Mouse (Mus musculus) hindbrain, embryonic 10.5 days (tissue): Measurements from ENCODE around the gene Crebrf. TPM values are rescaled to one million over a fixed set of nuclear protein-coding genes. Genes with fewer than 3 reads are reported as not detected.

Source experiments
- DNase-seq: peaks from one replicate; pipeline ENCODE4 v3.0.0-alpha.2; 2017; ENCODE audit warnings: low spot score
- H3K27ac ChIP-seq: fragments of 300-500 bp; sonication (generic); 2 replicates; pipeline ENCODE4 v1.5.1; 2016; ENCODE audit warnings: mild to moderate bottlenecking, moderate library complexity
- H3K27me3 ChIP-seq: fragments of 300-500 bp; sonication (generic); 2 replicates; pipeline ENCODE4 v1.6.1; 2016; ENCODE audit warnings: mild to moderate bottlenecking; ENCODE audit not compliant: poor library complexity, insufficient read depth, severe bottlenecking
- H3K36me3 ChIP-seq: fragments of 300-500 bp; sonication (generic); 2 replicates; pipeline ENCODE4 v1.6.1; 2016; ENCODE audit warnings: mild to moderate bottlenecking, moderate library complexity
- H3K4me1 ChIP-seq: fragments of 300-500 bp; sonication (generic); replicated peaks from 2 replicates; pipeline ENCODE4 v1.6.1; 2016; ENCODE audit warnings: mild to moderate bottlenecking
- H3K4me3 ChIP-seq: fragments of 300-500 bp; sonication (generic); 2 replicates; pipeline ENCODE4 v1.5.1; 2016; ENCODE audit warnings: mild to moderate bottlenecking, moderate library complexity
- H3K9me3 ChIP-seq: fragments of 300-500 bp; sonication (generic); 2 replicates; pipeline ENCODE4 v1.6.1; 2016; ENCODE audit warnings: mild to moderate bottlenecking, moderate library complexity
- WGBS: fragments of 180-500 bp; shearing (Covaris S2); methylation state at CpG from one replicate; pipeline ENCODE4 v1.1.7; 2016; 5-methylcytosine and 5-hydroxymethylcytosine counted together
- polyA plus RNA-seq: library from polyadenylated mRNA; unstranded; fragments of >200 nt; fragmentation: Nextera tagmentation; extraction: Ambion mirVana; gene quantifications from 2 replicates; pipeline ENCODE4 v1.2.1, GENCODE M21; 2016

Crebrf gene
- polyA plus RNA-seq, 1 experiment from 2014 or later, result 4.6 TPM

DNA sequence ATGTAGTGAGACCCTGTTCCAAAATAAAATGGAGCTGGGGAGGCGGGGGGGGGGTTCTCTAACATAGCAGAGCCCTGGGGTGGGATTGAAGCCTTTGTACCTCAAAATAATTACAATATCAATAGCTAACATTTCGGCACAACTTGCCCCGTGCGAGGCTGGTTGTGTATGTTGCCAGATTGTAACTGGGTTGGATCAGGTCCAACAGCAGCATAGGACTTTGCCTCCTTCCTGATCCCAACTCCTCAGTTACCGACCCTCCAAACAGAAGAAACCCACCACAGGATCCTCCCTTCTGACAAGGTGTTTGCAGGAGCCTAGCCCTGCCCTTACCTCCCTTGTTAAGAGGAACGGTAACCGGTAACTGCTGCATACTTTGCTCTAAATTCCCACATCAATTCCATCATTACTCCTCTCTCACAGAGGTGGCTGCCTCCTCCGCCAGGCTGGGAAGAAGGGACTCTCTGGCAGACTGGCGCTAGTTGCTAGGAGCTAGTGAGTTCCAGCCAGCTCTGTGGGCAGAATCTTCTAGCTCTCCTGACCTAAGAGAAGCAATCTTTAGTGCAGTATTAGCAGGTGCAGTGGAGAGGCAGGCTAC is 6.4 kb upstream of the Crebrf start:
- H3K36me3 ChIP-seq, result no peaks in the 10 kb centered on the region
- DNase-seq, result no peak
- no peaks in the 10 kb centered on the region for H3K9me3 ChIP-seq
- H3K4me3 ChIP-seq, result no peak overlapping the region
- WGBS, result 67% methylated on average over 9 of the region's 9 CpGs
- peaks cover 5% of the 10 kb centered on the region for H3K4me1 ChIP-seq
- H3K27me3 ChIP-seq, result no peaks in the 10 kb centered on the region
- no peak overlapping the region for H3K27ac ChIP-seq

DNA sequence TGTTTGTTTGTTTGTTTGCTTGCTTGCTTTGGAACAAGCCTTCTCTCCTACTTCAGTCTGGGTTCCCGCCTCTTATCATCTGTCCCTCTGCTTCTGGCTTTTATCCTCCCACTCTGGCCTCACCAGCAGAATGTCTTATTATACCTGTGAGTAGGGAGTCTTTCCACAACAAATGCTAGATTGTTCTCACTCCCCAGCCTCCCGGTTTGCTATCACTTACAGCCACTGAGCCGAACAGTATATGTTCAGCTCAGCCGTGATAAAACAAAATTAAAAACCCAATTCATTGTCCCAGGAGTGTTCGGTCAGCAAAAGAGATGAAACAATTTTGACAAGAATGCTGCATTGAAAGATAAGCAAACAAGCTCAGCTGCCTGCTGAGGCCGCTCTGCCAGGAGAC is 5.4 kb upstream of the Crebrf start:
- no peaks in the 10 kb centered on the region for H3K27me3 ChIP-seq
- DNase-seq, result no peak
- H3K4me1 ChIP-seq, result peaks cover 14% of the 10 kb centered on the region
- no peaks in the 10 kb centered on the region for H3K9me3 ChIP-seq
- WGBS, result 62% methylated on average over 6 of the region's 6 CpGs
- no peak overlapping the region for H3K4me3 ChIP-seq
- no peaks in the 10 kb centered on the region for H3K36me3 ChIP-seq
- H3K27ac ChIP-seq, result no peak overlapping the region

DNA sequence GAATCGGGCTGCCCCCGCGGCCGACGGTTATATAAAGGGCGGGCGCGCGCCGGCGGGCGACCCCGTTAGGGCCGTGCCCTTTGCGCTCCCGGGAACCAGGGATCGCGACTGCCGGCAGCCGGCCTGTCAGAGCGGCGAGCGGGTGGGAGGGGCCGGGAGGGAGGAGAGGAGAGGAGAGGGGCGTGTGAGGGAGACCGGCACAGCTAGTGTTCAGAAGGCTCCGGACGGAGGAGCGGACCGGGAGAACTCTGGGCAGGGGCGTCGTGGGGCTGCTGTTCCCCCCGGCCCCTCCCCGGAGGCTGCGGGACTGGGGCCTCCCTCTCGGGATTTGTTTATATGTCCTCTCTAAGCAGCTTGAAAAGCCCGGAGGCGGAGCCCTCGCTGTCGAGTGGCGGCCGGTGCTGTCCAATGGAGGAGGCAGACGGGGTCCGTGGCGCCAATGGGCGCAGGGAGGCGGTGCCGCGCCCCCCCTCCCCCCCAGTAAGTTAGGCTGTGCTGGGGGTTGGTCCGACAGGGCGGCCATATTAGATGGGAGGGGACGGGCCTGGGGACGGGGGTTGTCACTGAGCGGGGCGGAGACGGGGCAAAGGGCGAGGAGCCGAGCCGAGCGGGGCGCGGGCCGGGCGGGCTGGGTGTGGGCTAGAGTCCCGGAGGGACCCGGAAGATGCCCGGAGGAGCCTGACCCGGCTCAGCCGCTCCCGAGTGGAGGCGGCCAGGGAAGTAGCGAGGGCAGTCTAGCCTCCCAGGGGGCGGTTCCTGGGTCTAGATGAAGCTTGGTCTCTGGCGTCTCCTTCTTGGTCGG is 667 bp downstream of the Crebrf start:
- no peaks in the 10 kb centered on the region for H3K27me3 ChIP-seq
- H3K4me1 ChIP-seq, result peaks cover 16% of the 10 kb centered on the region
- WGBS, result under 1% methylated on average over 75 of the region's 75 CpGs
- DNase-seq, result peak; percentile 98
- H3K4me3 ChIP-seq, result peak overlapping the region; percentile 99
- H3K36me3 ChIP-seq, result no peaks in the 10 kb centered on the region
- peak overlapping the region; percentile 92 for H3K27ac ChIP-seq
- no peaks in the 10 kb centered on the region for H3K9me3 ChIP-seq

DNA sequence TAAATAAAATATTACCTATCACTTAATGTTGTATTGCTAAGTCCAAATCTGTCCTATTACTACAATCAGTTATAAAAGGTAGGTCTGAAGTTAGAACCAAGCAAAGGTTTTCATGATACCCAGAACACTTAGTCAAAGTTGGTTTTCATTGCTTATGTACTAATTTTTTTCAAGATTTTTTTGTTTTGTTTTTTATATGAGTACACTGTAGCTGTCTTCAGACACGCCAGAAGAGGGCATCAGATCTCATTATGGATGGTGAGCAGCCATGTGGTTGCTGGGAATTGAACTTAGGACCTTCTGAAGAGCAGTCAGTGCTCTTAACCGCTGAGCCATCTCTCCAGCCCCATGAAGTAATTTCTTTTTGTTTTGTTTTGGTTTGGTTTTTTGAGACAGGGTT is 2.4 kb downstream of the Crebrf start:
- peaks cover 16% of the 10 kb centered on the region for H3K4me1 ChIP-seq
- H3K4me3 ChIP-seq, result no peak overlapping the region
- no peak for DNase-seq
- H3K36me3 ChIP-seq, result no peaks in the 10 kb centered on the region
- no peaks in the 10 kb centered on the region for H3K9me3 ChIP-seq
- no peak overlapping the region for H3K27ac ChIP-seq
- 63% methylated on average over 2 of the region's 2 CpGs for WGBS
- no peaks in the 10 kb centered on the region for H3K27me3 ChIP-seq

DNA sequence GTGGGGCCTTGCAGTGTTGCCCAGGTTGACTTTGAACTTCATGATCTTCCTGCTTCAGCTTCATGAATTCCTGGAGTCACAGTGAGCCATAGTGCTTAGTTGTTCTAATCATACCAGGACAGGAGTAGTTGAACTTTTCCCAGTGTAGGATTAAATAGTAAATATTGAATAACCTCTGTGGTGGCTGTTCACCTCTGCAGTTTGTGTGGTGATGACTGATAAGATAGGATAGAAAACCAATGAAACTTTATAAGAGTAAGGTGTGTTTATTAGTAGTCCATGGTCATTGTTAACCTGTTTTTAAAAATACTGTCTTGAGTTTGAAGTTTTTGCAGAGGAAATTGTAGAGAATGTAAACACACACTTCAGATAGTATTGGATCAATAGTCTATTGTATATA is 4.0 kb downstream of the Crebrf start:
- Histone ChIP-seq H3K36me3 (no peaks in the 10 kb centered on the region), H3K4me3 (no peak overlapping the region), H3K9me3 (no peaks in the 10 kb centered on the region), H3K4me1 (peaks cover 14% of the 10 kb centered on the region), H3K27me3 (no peaks in the 10 kb centered on the region), H3K27ac (no peak overlapping the region)
- no peak for DNase-seq

DNA sequence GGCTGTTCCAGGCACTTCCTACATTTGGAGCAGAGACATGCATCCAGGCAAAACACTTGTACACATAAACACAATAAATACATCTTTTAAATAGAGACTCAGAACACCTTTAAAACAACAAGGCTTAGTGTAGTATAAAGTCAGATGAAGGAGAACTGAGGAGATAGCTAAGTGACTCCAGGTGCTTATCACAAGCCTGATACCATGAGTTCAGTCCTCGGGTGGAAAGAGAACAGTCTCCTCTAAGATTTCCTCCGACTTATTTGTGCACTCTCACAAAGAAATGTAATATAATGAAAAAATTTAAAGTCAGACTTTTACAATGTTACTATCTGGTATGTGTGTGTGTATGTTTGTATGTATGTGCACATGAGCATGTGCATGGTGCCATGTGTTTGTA is 6.4 kb downstream of the Crebrf start:
- Histone ChIP-seq H3K4me1 (0 out of 2 replicates have a peak, but pooled peaks cover 4% of the 10 kb centered on the region), H3K36me3 (no peaks in the 10 kb centered on the region), H3K27me3 (no peaks in the 10 kb centered on the region), H3K9me3 (no peaks in the 10 kb centered on the region), H3K4me3 (no peak overlapping the region), H3K27ac (no peak overlapping the region)
- WGBS, result 80% methylated on average over 2 of the region's 2 CpGs
- no peak for DNase-seq

DNA sequence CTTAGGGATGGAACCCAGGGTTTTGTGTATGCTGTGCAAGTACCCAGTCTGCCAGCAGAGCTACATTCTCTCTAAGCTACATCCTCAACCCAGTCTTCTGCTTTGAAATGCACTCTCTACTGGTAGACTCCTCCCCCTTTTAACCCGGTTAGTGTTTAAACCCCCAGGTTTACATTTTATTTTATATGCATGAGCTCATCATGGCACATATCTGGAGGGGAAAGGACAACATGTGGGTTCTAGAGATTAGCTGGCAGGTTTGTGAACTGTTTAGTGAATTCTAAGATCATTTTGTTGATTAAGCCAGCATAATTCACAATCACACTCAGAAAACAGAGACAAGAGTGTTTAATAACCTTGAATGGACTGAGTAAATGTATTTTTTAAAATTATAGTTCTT is 9.3 kb downstream of the Crebrf start:
- no peak overlapping the region for H3K4me3 ChIP-seq
- H3K4me1 ChIP-seq, result no peaks in the 10 kb centered on the region
- H3K27me3 ChIP-seq, result no peaks in the 10 kb centered on the region
- no peak for DNase-seq
- no peaks in the 10 kb centered on the region for H3K9me3 ChIP-seq
- no peak overlapping the region for H3K27ac ChIP-seq
- no peaks in the 10 kb centered on the region for H3K36me3 ChIP-seq
- WGBS, result 61% methylated on average over 1 of the region's 1 CpGs

DNA sequence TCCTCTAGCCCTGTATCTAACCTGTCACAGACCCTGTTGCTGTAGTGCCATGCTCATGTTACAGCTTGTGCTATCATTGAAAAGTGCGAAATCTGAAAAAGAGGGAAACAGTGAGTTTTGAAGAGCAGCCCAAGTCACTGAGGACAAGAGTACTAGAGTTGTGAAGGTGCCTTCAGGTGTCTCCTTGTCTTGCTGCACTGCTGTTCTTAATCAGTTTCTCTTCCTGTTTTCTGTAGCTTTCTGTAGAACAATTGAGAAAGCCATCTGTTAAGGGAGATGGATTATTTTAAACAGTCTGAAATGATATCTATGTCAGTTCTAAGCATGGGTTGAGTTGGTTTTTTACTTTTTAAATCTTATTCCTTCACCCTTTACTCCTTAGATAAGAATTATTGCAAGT is 11.2 kb downstream of the Crebrf start:
- no peaks in the 10 kb centered on the region for H3K9me3 ChIP-seq
- no peak overlapping the region for H3K27ac ChIP-seq
- H3K4me1 ChIP-seq, result no peaks in the 10 kb centered on the region
- 71% methylated on average over 1 of the region's 1 CpGs for WGBS
- H3K4me3 ChIP-seq, result no peak overlapping the region
- DNase-seq, result no peak
- no peaks in the 10 kb centered on the region for H3K27me3 ChIP-seq
- H3K36me3 ChIP-seq, result no peaks in the 10 kb centered on the region

DNA sequence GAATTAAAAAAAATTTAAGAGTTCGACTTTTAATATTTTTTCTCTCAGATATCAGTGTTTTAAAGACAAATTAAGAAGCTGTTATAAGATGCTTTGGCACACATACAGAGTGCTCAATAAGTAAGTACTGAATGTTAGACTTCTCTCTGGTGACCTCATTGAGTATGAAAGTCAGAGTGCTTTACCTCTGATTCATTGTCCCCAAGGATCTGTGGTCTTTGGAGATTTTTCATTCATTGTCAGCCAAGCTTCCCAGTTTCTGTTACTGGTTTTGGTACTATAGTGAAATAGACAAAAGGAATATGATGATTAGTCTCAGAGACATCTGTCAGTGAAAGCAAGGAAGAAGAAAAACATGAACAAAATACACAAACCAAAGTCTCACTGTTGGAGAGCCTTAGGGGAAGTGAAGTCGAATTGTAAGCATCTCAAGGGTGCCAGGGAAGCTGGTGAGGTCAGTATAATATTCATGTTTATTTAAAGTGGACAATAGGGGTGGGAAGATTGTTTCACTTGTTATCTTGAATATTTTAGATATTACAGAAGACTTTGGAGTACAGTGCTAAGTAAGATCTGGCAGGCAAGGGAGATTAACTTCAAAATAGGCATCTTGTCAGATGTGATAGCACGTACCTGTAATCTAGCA is 11.8 kb downstream of the Crebrf start:
- WGBS, result 82% methylated on average over 3 of the region's 3 CpGs
- DNase-seq, result no peak

DNA sequence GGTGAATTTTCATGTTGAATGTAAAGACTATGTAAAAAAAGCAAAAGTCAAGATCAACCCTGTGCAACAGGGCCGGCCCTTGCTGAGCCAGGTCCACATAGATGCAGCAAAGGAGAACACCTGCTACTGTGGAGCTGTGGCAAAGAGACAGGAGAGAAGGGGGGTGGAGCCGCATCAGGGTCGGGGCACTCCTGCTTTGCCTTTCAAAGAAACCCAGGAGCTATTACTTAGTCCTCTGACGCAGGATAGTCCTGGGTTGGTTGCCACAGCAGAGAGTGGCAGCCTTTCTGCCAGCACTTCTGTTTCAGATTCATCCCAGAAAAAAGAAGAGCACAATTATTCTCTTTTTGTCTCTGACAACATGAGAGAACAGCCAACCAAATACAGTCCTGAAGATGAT is 27.1 kb downstream of the Crebrf start:
- H3K4me1 ChIP-seq, result no peaks in the 10 kb centered on the region
- WGBS, result 49% methylated on average over 4 of the region's 4 CpGs
- peaks cover 5% of the 10 kb centered on the region; the same call in 1 of the 2 replicates for H3K36me3 ChIP-seq
- no peaks in the 10 kb centered on the region for H3K27me3 ChIP-seq
- no peaks in the 10 kb centered on the region for H3K9me3 ChIP-seq
- no peak for DNase-seq
- no peak overlapping the region for H3K27ac ChIP-seq
- no peak overlapping the region for H3K4me3 ChIP-seq

More for the DNA sequence above, 11.8 kb downstream of the Crebrf start:
- H3K36me3 ChIP-seq, result no peaks in the 10 kb centered on the region
- H3K4me1 ChIP-seq, result no peaks in the 10 kb centered on the region
- no peak overlapping the region for H3K27ac ChIP-seq
- no peaks in the 10 kb centered on the region for H3K27me3 ChIP-seq
- no peaks in the 10 kb centered on the region for H3K9me3 ChIP-seq
- no peak overlapping the region for H3K4me3 ChIP-seq

DNA sequence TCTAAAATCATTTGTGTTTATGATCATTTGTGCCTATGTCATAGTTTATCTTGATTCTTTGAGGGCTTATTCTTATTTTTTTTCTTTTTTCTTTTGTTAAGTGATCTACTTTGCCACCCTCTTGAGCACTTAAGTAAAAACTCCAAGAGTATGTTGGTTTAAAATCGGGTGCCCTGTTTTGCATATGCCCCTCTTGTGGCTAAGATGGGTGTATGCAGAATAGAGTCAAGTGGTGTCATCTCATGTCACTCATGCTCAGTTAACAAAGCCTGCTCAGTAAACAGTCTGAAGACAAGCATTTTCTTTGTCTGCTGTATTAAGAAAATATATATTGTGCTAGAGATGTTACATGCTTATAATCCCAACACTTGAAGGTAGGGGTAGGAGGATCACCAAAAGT is 27.8 kb downstream of the Crebrf start:
- H3K4me1 ChIP-seq, result no peaks in the 10 kb centered on the region
- no peaks in the 10 kb centered on the region for H3K9me3 ChIP-seq
- DNase-seq, result no peak
- 71% methylated on average over 1 of the region's 1 CpGs for WGBS
- H3K4me3 ChIP-seq, result no peak overlapping the region
- no peaks in the 10 kb centered on the region for H3K27me3 ChIP-seq
- peaks cover 5% of the 10 kb centered on the region; the same call in 1 of the 2 replicates for H3K36me3 ChIP-seq
- H3K27ac ChIP-seq, result no peak overlapping the region

DNA sequence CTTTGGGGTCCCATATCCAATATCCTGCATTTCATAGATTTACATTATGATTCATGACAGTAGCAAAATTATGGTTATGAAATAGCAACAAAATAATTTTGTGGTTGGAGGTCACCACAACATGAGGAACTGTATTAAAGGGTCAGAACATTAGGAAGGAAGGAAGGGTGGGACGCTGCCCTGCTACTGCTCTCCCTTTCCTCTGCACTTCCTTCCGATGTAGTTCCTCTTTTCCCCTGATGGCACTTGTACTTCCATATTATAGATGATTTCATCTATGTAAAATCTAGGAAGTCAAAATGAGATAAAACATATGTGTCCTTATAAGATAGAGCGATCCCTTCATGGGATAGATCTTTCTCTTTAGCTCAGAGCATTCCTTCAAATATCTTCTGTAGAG is 34.5 kb downstream of the Crebrf start:
- no peak overlapping the region for H3K27ac ChIP-seq
- no peaks in the 10 kb centered on the region for H3K4me1 ChIP-seq
- H3K9me3 ChIP-seq, result no peaks in the 10 kb centered on the region
- 93% methylated on average over 3 of the region's 3 CpGs for WGBS
- no peak for DNase-seq
- no peaks in the 10 kb centered on the region for H3K27me3 ChIP-seq
- H3K4me3 ChIP-seq, result no peak overlapping the region
- H3K36me3 ChIP-seq, result no peaks in the 10 kb centered on the region

DNA sequence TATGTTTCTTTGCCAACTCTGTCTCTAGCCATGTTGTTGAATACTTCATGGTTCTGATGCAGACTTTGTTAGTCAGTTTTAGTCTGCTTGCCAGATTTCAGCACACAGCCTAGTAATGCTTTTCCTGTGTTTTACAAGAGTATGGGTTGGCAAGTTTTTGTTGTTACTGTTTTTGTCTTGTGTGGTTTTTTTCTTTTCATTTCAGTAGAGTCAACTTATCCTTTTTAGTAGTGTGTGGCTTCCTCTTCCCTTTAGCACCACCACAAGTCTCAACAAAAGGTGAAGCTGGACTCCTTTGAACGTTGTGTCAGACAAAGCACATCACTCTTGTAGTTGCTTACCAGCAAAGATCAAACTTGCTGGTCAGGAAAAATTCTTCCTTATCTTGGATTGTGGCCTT is 36.8 kb downstream of the Crebrf start:
- H3K36me3 ChIP-seq, result no peaks in the 10 kb centered on the region
- H3K4me1 ChIP-seq, result no peaks in the 10 kb centered on the region
- 78% methylated on average over 1 of the region's 1 CpGs for WGBS
- no peaks in the 10 kb centered on the region for H3K27me3 ChIP-seq
- DNase-seq, result no peak
- H3K9me3 ChIP-seq, result no peaks in the 10 kb centered on the region
- no peak overlapping the region for H3K4me3 ChIP-seq
- no peak overlapping the region for H3K27ac ChIP-seq
